Mouse (Mus musculus) cerebellum, postnatal 36 days (tissue): Measurements from ENCODE around the gene Fam71f1.
A peak's percentile ranks its signal among the peaks of the same experiment; 100 is the strongest.
"Not testable (repeated sequence)": the region's sequence is repeated elsewhere in the genome, so short reads cannot be mapped to it uniquely, and the experiment has no call there.

ENCODE experiments used
- DNase-seq, 2 experiments: peaks; one replicate each; pipeline ENCODE4 v3.0.0; 2021 to 2022; ENCODE audit warnings: mixed read lengths in 2 of 2

Gene Fam71f1

DNA sequence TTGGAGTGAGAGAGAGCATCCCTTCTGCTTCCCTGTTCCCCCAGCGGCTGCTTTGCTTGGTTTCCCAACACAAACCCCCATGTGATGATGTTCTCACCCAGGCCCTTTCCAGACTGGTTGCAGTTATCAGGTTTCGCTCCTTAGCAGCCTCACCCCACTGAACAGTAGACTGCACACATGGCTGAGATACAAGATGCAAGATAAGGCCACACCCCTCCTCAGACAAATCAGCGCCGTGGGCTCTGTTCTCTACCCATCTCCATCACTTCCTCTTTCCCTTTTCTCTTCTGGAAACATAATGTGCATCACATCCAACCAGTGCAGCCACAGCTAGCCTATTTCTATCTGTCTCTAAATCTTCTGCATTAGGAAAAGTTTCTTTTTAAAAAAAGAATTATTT is 10.6 kb downstream of the Fam71f1 start:
- DNase-seq = no peak

DNA sequence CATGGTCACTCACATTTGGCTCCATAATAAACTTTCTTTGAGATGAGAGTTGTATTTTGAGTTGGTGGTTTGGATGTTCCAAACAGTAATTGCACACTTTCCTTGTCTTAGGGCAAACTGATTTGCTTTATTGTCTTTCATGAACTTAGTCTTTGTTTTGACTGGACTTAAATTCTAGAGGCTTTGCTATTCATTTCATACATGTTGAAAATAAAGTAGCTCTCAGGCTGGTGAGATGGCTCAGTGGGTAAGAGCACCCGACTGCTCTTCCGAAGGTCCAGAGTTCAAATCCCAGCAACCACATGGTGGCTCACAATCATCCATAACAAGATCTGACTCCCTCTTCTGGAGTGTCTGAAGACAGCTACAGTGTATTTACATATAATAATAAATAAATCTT is 27.6 kb downstream of the Fam71f1 start:
- DNase-seq = not testable (repeated sequence)

DNA sequence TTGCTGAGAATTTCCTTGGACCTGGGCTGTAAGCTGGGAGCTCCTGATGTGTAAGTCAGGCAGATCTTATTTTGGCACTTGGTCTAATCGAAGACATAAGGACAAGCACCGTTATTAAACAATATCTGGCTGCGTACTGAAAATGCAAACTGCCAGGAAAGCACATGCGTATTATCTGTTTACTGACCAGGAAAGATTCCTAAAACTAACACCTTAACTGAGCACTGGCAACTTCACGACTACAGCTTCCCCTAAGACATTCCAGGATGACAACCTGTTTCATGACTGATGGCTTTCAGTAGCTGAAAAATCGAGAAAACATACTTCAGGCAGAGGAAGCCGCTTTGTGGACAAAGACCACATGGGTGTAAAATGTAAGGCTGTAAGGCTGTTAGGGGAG is 28.2 kb downstream of the Fam71f1 start:
- no peak for DNase-seq

GRCm38 (mm10) chr6:29347665-29348370 is 28.9 kb downstream of the Fam71f1 start, which contains the start of gene Calu:
TSS of gene Calu (plus strand) at chr6:29348069.
- DNase-seq = peak; percentile 99 to 100

DNA sequence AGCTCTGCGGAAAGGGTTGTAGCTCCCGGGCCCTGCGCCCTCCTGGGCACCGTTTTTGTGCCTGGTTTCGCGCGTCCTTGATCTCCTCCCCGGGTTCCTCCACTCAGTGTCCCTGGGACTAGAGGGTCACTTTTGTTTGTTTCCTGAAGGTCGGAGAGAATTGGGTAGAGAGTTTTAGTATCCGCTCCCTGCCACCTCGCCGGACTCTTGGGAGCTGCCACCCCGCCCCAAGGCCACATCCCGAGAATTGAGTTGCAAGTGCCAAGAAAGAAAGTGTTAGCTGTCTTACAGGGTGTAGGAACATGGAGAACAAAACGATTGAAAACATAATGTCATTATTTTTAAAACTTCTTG is 29.4 kb downstream of the Fam71f1 start:
- DNase-seq = no peak

GRCm38 (mm10) chr6:29351613-29352012 is 32.7 kb downstream of the Fam71f1 start:
- no peak for DNase-seq

DNA sequence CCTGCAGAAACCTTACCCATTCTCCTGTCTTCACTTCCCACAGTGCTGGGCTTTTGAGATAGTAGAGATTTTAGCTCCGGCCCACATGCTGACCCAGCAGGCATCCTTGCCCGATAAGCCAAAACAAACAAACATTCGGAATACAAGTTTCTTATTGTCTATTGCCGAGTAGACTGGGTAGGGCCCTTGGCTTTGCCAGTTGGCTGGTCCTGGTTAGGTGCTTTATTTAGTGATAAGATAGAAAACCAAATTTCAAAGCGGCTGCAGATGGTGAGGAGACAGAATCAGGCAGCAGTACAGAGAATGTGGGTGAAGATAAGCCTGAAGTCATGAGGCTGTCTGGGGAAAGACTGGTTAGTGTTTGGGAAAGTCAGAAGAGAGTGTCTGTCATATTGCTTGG is 33.9 kb downstream of the Fam71f1 start:
- DNase-seq = peak in 1 of 2 experiments; percentile 10

DNA sequence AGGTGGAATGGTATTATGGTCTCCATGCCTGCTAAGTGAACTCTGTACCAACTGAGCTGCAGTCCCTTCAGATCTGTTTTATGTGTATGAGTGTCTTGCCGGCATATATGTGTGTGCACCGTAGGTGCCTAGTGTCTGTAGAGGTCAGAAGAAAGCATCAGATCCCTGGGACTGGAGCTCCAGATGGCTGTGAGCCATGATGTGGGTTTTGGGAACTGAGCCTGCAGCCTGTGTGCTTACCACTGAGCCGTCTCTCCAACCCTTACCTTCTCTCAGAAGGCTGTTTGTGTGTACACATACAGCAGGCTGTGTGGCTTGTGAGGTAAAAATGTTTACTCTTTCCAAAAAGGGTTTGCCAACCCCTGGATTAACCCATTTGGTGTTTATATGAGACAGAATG is 40.4 kb downstream of the Fam71f1 start:
- DNase-seq = peak; percentile 14 to 22

GRCm38 (mm10) chr6:29360211-29360610 is 41.3 kb downstream of the Fam71f1 start:
- no peak for DNase-seq

DNA sequence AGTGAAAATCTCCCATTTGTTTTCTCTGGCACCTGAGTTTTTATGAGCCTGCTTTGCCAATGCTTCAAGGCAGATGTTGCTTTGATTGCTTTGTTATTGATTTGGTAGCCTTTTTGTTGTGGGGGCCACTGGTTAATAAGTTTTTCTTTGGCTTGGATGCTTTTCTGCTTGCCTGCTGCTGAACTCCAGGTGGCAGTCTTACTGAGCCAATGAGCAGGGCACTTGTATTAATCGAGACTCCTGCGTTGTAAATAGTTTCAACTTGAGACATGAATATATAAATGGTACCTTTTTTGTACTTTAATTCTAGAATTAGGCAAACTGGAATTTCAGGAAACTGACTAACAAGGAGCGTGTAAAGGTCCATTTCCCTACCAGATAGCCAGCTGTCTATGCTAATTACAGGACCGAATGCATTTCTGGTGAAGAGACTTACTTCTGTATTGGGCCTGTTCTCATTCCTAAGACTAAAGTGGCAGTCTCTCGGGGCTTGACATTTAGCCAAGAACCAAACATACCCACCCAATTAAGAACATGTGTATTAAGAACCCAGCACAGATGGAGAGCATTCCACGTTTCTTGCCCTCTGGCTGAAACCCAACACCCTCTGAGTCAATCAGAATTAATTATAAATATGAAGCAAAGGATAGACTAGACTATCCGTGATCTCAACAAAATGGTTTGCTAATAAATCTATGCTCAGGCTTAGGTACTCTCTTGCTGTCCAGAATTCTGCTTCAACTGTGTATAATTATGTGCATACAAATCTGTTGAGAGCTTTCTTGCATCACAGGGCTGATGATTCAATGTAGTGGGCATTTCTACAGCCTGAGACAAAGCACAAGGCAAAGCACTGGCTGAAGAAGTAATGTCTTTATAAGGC is 43.5 kb downstream of the Fam71f1 start:
- DNase-seq = peak in 1 of 2 experiments; percentile 18

DNA sequence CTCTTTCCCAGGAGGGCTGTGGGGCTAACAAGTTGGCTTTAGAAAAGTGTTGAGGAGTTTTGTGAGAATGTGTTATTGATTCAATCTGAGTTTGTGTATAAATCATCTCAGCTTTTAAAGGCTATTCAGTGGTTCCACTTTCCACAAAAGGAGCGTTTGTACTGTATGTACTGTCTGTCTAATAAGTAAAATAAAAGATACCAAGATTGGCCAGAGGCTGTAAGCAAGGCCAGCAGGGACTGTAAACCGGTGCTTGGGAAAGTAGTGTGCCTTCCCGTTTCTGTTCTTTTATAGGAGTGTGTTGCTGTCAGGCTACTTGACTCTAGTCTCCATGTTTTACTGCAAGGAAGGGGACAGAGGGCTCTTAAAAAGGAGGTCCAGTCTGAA is 44.2 kb downstream of the Fam71f1 start:
- no peak for DNase-seq

GRCm38 (mm10) chr6:29365277-29365676 is 46.3 kb downstream of the Fam71f1 start:
- DNase-seq = no peak

DNA sequence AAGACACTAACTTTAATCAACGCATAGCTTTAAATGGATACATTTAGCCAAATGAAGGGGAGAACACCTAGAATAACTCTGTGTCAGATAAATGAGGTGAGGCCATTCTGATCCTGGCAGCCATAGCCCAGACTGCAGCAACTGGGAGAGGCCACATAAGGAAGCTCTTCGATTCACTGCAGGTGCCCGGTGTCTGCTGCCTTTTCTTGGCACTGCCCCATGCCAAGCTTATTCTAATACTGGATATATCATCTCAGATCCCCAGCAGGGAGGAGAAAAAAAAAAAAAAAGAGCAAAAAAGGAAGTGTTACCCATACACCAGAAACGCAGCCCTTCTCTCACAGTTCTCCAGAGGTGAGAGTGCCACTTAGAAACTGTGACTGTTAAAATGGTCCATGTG is 58.4 kb downstream of the Fam71f1 start:
- DNase-seq = peak; percentile 39

DNA sequence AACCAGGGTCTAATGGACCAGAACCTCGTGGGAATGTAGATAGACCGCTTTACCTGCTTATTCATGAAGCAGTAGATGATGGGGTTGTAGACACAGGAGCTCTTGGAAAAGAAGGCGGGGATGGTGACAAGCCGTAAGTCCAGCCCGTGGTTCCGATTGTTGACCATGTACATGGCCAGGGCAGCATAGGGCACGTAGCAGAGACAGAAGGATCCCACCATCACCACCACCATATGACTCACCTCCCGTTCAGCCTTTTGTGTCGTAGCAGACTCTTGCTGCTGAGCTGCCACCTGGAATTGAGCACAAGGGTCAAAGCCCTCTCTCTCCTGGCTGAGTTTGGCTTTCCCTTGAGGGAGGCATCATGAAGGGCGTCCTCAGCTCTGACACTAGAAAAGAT is 59.7 kb downstream of the Fam71f1 start:
- no peak for DNase-seq

DNA sequence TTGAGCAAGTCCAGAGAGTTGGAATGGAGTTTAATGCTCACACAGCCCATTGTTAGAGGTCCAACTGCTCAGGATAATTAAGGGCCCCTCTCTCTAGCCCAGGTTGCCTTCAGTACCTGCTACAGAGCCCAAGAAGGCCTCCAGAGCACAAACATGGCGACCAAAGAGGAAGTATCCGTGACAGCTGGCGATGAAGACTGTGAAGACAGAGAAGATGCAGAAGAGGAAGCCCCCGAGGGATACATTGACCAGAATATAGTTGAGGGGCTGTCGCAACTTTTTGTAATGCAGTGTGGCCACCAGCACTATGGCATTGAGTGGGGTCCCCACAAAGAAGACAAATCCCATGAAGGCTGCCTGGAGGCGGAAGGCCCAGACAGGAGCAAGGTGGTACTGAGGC is 61.0 kb downstream of the Fam71f1 start:
- no peak for DNase-seq

DNA sequence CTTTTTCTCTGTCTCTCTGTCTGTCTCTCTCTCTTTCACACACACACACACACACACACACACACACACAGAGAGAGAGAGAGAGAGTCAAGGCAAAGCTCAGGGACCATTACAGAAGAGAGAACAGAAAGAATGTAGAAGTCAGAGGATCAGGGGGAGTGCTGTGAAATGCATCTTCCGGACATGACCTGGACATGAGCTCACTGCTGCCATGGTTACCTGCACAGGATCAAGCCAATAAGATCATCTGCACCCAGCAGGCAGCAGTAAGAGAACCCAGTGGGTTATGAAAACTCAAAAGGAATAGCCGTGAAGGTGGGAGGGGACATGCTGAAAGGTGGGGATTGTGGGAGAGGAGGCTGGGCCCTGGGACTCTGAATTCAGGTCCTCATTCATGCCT is 63.5 kb downstream of the Fam71f1 start:
- DNase-seq = no peak
